Mouse (Mus musculus) thymus, postnatal 0 days (tissue): ENCODE measurements around the gene Ovca2. TPM values are rescaled to one million over a fixed set of nuclear protein-coding genes. Genes with fewer than 3 reads are reported as not detected.
A peak's percentile ranks its signal among the peaks of the same experiment; 100 is the strongest.
"Not testable (repeated sequence)": the region's sequence is repeated elsewhere in the genome, so short reads cannot be mapped to it uniquely, and the experiment has no call there.

Source experiments
- DNase-seq: peaks from one replicate; pipeline ENCODE4 v3.0.0-alpha.2; 2015; ENCODE audit warnings: low spot score
- polyA plus RNA-seq: library from polyadenylated mRNA; unstranded; fragments of >200 nt; fragmentation: Nextera tagmentation; extraction: Ambion mirVana; gene quantifications from 2 replicates; pipeline ENCODE4 v1.2.1, GENCODE M21; 2015

The Ovca2 gene
- polyA plus RNA-seq, 1 experiment from 2014 or later = 34.2 TPM

GRCm38 (mm10) chr11:75196131-75196530 is 17.5 kb upstream of the Ovca2 start:
- no peak for DNase-seq

GRCm38 (mm10) chr11:75194850-75195461 is 16.3 kb upstream of the Ovca2 start:
- DNase-seq = peak; percentile 75

GRCm38 (mm10) chr11:75194121-75194849 is 15.7 kb upstream of the Ovca2 start:
- no peak for DNase-seq

- peak; percentile 82 for DNase-seq
These were observed 14.8 kb upstream of the Ovca2 start, which contains the start of gene Rtn4rl1 for GRCm38 (mm10) chr11:75193256-75194071. Gene Rtn4rl1 (plus strand): TSS chr11:75193783.

GRCm38 (mm10) chr11:75192336-75193214 is 13.9 kb upstream of the Ovca2 start:
- DNase-seq = peak; percentile 62

- no peak for DNase-seq
These were observed 13.2 kb upstream of the Ovca2 start for GRCm38 (mm10) chr11:75191841-75192240.

- no peak for DNase-seq
These were observed 12.3 kb upstream of the Ovca2 start, which contains the start of gene Dph1 for GRCm38 (mm10) chr11:75190905-75191441. Gene Dph1 (minus strand): TSS chr11:75191241.

GRCm38 (mm10) chr11:75190371-75190724 is 11.7 kb upstream of the Ovca2 start:
- DNase-seq = peak; percentile 85

GRCm38 (mm10) chr11:75189713-75190370 is 11.2 kb upstream of the Ovca2 start:
- no peak for DNase-seq

GRCm38 (mm10) chr11:75184986-75185385 is 6.4 kb upstream of the Ovca2 start:
- no peak for DNase-seq

- DNase-seq = no peak
These were observed 5.9 kb upstream of the Ovca2 start for GRCm38 (mm10) chr11:75184573-75184972.

- no peak for DNase-seq
These were observed 5.4 kb upstream of the Ovca2 start for GRCm38 (mm10) chr11:75183917-75184570.

GRCm38 (mm10) chr11:75178011-75178410 is 624 bp downstream of the Ovca2 start:
- DNase-seq = peak; percentile 14

GRCm38 (mm10) chr11:75174574-75174973 is 4.1 kb downstream of the Ovca2 start:
- not testable (repeated sequence) for DNase-seq

- no peak for DNase-seq
These were observed 4.9 kb downstream of the Ovca2 start for GRCm38 (mm10) chr11:75173799-75174165.

- peak; percentile 84 for DNase-seq
These were observed 5.4 kb downstream of the Ovca2 start for GRCm38 (mm10) chr11:75173095-75173798.

GRCm38 (mm10) chr11:75172151-75173094 is 6.2 kb downstream of the Ovca2 start:
- DNase-seq = peak; percentile 56
